Mouse (Mus musculus) fat pad, adult 2 months (tissue): Measurements from ENCODE around the gene Cfap20.
"Not testable (repeated sequence)": the region's sequence is repeated elsewhere in the genome, so short reads cannot be mapped to it uniquely, and the experiment has no call there.

ENCODE experiments used
- DNase-seq: peaks from one replicate; pipeline ENCODE4 v3.0.0-alpha.2; 2011; ENCODE audit warnings: low read depth, low spot score; ENCODE audit errors: extremely low read depth

Cfap20 gene

GRCm38 (mm10) chr8:95422193-95422810 lies 12.4 kb downstream of the Cfap20 start:
- no peak for DNase-seq

DNA sequence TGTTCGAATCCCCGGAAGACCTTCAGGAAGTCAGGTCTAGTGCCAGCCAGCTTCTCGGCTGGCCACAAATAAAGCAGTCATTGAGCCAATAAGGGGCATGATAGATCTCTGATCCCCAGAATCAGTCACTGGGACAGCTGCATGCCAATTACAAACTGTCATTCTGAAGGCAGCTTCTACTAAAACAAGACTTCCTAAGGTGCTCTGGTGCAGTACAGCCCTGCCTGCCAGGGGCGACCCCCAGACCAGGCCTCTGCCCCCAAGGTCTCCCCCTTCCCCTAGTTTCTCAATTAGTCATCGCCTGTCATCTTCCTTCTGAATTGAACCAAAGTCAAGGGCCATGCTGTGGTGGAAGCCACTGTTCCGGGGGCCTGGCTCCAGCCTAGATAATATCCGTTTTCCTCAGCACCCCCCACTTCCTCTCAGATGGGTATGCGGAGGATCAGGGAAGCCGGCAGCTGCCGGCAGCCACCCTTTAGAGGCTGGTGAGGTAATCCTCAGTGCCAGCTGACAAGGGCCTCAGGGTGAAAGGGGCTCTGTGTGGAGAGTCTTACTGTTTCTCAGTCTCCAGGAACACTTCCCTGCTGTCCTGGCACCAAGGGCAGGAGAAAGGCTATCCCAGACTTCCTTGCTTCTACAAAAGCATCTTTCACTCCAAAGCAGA lies 23.2 kb downstream of the Cfap20 start:
- DNase-seq = no peak

- no peak for DNase-seq
Observed at GRCm38 (mm10) chr8:95409518-95409917, 25.2 kb downstream of the Cfap20 start.

DNA sequence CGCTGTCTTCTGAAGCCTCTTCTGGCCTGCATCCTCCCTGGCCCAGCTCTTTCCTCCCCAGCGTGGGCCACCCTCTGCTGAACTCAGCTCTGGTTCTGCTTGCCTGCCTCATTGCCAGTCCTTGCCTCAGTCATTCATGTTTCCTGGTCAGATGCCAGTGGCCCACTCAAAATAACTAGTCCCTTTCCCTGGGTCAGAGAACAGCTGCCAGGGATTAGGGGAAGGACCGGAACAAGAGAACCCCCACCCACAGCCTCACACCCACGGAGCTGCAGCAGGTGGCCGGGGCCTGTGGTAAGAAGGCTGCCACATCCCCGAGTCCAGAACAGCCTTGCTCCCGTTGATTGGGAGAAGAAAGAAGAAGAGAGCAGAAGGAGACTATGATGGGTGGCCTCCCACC lies 33.6 kb downstream of the Cfap20 start:
- DNase-seq = no peak

DNA sequence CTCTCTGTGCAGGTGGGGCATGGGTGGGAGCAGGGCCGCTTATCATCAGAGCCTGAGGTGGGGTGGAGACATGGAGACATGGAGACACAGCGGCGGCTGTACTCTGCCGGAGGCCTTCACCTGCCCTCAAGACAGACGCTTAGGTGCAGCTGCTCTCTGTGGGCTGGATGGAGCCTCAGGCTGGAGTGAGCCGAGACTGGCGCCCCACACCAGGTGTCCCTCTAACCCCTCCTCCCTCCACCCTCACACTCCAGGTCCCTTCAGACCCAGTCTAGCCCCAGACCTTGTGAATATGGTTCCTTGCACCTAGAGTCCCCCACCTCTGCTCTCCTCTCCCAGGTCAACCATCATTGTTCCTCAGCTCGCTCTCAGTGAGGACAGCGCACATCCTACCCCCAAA lies 35.5 kb downstream of the Cfap20 start:
- no peak for DNase-seq

- DNase-seq = no peak
Observed at GRCm38 (mm10) chr8:95397201-95397600, 37.5 kb downstream of the Cfap20 start.

- no peak for DNase-seq
Observed at GRCm38 (mm10) chr8:95396752-95397151, 37.9 kb downstream of the Cfap20 start.

DNA sequence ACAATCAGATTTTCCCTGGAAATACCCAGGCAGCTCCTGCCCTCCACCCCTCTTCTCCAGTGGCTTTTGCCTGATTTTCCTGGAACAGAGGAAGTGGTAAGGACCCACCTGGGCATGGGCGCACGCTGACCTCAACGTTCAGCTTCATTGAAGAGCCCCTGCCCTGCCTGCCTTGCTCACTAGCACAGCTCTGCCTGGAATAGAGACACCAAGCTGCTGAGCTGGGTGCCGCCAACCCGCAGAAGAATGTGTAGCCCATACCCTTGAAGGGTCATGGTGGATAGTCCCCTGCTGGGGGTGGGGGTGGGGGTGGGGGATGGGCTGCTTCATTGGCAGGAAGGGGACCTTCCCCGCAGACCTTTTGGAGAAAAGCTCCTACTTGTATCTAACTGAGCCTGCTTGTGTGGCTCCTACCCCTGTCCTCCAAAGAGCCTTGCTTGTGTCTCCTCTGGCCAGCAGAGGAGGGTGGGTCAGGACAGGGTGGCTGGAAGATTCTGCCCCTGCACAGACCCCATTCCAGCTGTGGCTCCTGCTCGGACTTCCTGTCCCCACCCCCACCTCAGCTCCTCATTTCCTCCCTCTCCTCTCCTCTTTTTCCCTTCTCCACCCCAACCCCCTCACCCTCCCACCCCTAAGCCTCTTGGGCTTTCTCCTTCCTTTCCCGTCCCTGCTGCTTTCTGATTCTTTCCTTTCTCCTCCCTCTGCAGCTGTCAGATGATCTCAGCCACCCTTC lies 39.3 kb downstream of the Cfap20 start:
- no peak for DNase-seq

- no peak for DNase-seq
Observed at GRCm38 (mm10) chr8:95392604-95393003, 42.1 kb downstream of the Cfap20 start.

- no peak for DNase-seq
Observed at GRCm38 (mm10) chr8:95391101-95391500, 43.6 kb downstream of the Cfap20 start.

DNA sequence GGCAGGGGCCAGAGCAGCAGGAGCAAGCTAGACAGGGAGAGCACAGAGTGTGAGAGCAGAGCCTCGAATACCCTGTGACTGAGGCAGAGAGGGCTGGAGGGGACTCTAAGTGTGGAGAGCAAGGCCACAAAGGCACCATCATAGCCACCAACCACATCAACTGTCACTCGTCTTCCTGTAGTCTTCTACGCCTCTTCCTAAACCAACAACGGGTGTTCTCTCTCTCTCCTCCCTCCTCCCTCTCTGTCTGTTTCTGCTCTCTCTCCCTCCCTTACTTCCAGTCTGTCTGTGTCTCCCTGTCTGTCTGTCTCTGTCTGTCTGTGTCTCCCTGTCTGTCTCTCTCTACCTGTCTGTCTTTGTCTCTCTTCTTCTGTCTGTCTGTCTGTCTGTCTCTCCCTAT lies 44.4 kb downstream of the Cfap20 start:
- no peak for DNase-seq

DNA sequence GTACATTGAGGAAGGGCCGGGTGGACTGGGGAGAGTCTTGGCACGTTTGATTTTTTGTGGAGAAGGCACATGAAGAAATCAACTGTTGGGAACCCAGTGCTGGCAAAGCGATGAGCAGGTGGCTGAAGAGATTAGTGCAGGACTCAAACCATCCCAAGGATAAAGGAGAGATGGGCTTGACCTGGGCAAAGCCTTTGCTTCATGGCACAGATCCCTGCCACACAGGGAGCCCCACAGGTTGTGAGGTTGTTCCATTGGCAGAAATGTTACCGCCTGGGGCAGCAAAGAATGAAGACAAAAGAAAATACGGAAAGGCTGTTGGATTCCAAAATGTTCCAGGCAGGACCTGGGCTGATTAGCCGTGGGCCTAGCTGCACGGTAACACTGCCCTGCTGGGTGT lies 46.7 kb downstream of the Cfap20 start:
- no peak for DNase-seq

- DNase-seq = no peak
Observed at GRCm38 (mm10) chr8:95387221-95387620, 47.4 kb downstream of the Cfap20 start.

DNA sequence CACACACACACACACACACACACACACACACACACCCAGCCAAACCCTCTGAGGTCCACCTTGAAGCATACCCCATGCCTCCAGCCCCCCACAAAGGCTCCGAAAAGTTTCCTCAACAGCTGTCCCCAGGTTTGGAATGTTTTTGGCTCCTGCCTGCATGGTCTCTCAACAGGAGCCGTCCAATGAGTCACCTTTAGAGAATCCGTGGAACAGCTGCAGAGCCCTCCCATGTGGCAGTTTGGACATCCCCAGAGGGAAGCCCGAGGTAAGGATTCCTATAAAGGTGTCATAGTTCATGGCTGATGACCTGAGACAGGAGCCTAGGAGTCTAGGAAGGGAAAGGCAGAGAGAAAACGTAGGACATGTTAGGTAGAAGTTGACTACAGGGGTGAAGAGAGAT lies 48.6 kb downstream of the Cfap20 start:
- no peak for DNase-seq

- no peak for DNase-seq
Observed at GRCm38 (mm10) chr8:95384501-95384900, 50.2 kb downstream of the Cfap20 start.

DNA sequence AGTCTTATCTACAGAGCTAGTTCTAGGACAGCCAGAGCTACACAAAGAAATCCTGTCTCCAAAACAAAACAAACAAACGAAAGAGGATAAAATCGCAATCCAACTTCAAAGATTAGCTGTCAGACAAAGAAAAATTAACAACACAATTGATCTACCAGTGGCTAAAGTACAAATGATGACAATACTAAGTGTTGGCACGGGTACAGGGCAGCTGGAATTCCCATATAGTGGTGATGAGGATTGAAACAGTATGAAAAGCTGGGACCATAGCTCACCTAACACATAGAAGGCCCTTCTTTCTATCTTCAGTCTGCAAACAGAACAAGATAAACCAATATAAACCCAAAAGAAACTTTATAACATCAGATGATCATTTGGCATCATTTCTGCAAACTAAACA lies 53.1 kb downstream of the Cfap20 start:
- no peak for DNase-seq

DNA sequence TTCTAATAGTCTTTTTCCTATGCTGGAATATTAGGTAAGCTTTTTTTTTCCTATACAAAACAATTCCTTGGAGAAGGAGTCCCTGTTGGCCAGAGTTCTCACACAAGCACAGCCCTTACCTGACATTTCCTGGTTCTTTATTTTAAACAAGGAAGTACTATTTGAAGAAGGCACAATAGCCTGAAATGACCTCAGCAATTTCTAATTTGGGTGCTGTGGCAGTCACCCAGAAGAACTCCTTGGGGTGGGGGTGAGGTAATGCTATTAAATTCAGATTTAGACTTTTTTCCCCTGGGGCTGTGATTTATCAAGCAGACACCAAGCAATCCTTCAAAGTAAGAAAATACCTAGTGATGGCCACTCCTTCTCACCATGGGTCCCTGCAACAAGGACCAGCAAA lies 53.7 kb downstream of the Cfap20 start:
- no peak for DNase-seq

- DNase-seq = not testable (repeated sequence)
Observed at GRCm38 (mm10) chr8:95378928-95379327, 55.7 kb downstream of the Cfap20 start.

DNA sequence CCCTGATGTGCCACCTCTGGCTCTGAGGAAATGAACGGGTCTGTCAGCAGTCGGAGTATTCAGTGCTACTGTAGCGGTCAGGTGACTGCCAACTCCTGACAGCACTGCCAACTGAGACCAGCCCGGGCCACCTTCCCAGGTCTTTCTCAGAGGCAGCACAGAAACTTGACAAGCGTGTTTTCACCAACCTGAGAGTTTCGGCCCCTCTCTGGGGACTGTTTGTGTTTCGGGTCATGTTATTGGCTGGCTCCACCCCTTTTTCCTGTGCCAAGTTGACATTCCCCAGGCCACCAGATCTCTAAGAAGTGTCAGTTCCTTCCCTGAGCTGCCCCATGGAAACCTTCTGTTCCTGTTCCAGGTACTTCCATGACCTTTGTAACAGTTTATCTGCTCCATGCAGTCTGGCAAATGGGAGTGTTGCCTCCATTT lies 56.8 kb downstream of the Cfap20 start:
- DNase-seq = peak; percentile 46

- DNase-seq = no peak
Observed at GRCm38 (mm10) chr8:95377101-95377500, 57.6 kb downstream of the Cfap20 start.

DNA sequence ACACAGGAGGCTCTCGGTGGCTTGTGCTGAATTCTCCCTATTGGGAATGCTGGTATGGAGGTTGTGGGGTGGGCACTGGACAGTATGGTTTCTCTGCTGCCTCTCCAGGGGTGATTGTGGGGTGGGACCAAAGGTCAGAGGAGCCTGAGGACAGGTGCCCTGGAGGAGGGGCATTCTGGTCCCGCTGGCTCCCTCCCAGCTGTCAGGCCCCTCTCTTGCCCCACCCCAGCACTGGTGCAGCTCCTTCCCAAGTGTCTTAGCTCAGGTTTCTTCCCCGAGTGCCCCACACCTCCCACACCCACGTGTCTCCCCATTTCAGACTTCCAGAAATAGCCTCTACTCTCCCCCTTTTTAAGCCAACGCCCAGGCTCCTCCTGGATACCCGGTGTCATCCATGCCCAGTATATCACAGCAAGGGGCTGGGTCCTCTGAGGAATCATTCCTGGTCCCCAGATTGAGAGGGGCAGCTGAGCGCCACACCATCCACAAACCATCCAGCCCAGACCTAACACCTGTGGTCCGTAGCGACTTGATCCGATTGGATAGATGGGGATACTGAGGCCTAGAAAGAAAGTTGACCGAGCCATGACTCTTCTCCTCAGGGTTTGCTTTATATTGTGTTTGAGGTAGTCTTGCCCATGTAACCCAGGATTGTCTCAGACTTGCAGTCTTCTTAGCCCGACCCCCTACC lies 58.2 kb downstream of the Cfap20 start:
- no peak for DNase-seq
